Mouse (Mus musculus) hindbrain, embryonic 14.5 days (tissue): ENCODE data around the gene Mgat5b. TPM values are rescaled to one million over a fixed set of nuclear protein-coding genes. Genes with fewer than 3 reads are reported as not detected.
A peak's percentile ranks its signal among the peaks of the same experiment; 100 is the strongest.

ENCODE experiments used
- ATAC-seq: fragments of 200-750 bp; cut with Nextera tagmentation; 2 replicates; pipeline ENCODE4 v1.8.0; 2017; ENCODE audit warnings: moderate number of reproducible peaks, mild to moderate bottlenecking, moderate TSS enrichment, moderate library complexity; ENCODE audit not compliant: low FRiP score
- DNase-seq: peaks from one replicate; pipeline ENCODE4 v3.0.0-alpha.2; 2015; ENCODE audit warnings: low spot score
- H3K27ac ChIP-seq: fragments of 300-500 bp; sonication (generic); 2 replicates; pipeline ENCODE4 v1.5.1; 2014; ENCODE audit warnings: mild to moderate bottlenecking, moderate library complexity
- H3K27me3 ChIP-seq: fragments of 300-500 bp; sonication (generic); 2 replicates; pipeline ENCODE4 v1.6.1; 2014; ENCODE audit warnings: mild to moderate bottlenecking, low read length, mixed read lengths; ENCODE audit not compliant: control insufficient read depth, insufficient read depth
- H3K36me3 ChIP-seq: fragments of 300-500 bp; sonication (generic); replicated peaks from 2 replicates; pipeline ENCODE4 v1.6.1; 2014; ENCODE audit not compliant: control insufficient read depth, insufficient read depth
- H3K4me1 ChIP-seq: fragments of 300-500 bp; sonication (generic); replicated peaks from 2 replicates; pipeline ENCODE4 v1.6.1; 2014; ENCODE audit warnings: antibody characterized with exemption, low read length, mixed read lengths; ENCODE audit not compliant: control insufficient read depth, insufficient read depth
- H3K4me2 ChIP-seq: fragments of 300-500 bp; sonication (generic); replicated peaks from 2 replicates; pipeline ENCODE4 v1.6.1; 2014; ENCODE audit warnings: mild to moderate bottlenecking, moderate library complexity
- H3K4me3 ChIP-seq: fragments of 300-500 bp; sonication (generic); replicated peaks from 2 replicates; pipeline ENCODE4 v1.5.1; 2014; ENCODE audit warnings: mild to moderate bottlenecking, low read length
- H3K9ac ChIP-seq: fragments of 300-500 bp; sonication (generic); 2 replicates; pipeline ENCODE4 v1.6.1; 2014
- H3K9me3 ChIP-seq: fragments of 300-500 bp; sonication (generic); 2 replicates; pipeline ENCODE4 v1.6.1; 2016; ENCODE audit warnings: low read length; ENCODE audit not compliant: control insufficient read depth
- WGBS: fragments of 180-500 bp; shearing (Covaris S2); extraction: QIAGEN DNeasy Blood & Tissue Kit; methylation state at CpG from one replicate; pipeline ENCODE4 v1.1.7; 2014; 5-methylcytosine and 5-hydroxymethylcytosine counted together
- polyA plus RNA-seq: library from polyadenylated mRNA; unstranded; fragments of >200 nt; fragmentation: Nextera tagmentation; extraction: Ambion mirVana; gene quantifications from 2 replicates; pipeline ENCODE4 v1.2.1, GENCODE M21; 2014

Mgat5b gene
- polyA plus RNA-seq, 1 experiment from 2014 or later = 24.5 TPM

DNA sequence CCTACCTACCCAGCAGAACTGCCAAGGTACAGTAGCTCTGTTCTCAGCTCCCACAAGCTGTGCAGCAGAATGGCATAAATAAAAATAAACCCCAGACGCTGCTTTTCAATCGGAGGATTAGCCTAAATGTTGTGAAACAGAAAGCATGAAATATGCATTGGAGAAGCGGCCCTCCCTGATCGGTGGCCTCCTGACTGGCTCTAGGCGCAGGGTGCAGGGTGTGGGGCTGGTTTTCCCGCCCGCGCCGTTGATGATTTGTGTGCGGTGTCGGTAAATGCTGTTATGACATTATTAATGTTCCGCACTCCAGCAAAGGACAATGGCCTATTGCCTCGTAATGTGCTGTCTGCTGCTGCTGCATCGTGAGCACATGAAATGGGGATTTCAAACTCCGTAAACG is 5.1 kb upstream of the Mgat5b start:
- Histone ChIP-seq H3K27ac (peak overlapping the region; percentile 23), H3K9ac (no peak overlapping the region), H3K27me3 (0 out of 2 replicates have a peak, but pooled peaks cover 5% of the 10 kb centered on the region), H3K4me1 (peaks cover 9% of the 10 kb centered on the region), H3K4me2 (no peak overlapping the region; the same call in 1 of the 2 replicates), H3K9me3 (no peaks in the 10 kb centered on the region), H3K36me3 (no peaks in the 10 kb centered on the region), H3K4me3 (no peak overlapping the region)
- 38% methylated on average over 16 of the region's 16 CpGs for WGBS
- DNase-seq (no peak), ATAC-seq (no peak)

DNA sequence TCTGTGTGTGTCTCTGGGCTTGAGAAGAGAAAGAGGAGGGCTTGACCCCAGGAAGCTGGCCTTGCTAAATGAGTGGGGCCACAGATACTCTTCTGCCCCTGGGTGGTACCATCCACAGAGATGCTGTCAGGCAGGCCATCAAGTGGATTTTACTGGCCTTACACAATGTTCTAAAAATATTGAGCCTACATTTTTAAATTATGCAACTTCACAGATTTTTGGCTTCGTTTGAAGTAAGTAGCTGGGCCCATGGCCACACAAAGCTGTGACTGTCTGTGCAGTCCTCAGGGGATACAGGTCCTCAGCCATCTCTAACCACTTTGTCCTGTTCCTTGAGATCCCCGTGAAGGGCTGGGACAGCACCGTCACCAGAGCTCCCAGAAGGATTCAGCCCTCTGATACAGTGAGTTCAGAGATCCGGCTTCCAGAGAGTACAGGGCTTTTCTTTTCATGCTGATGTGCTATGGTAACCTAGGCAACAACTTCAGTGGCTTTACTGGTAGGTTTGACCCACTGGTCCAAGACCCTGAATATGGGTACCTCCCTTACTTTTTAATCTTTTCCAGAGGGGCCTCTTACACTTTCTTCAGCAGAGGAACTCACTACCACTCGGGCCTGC is 4.3 kb upstream of the Mgat5b start:
- Histone ChIP-seq H3K4me2 (no peak overlapping the region), H3K9me3 (no peaks in the 10 kb centered on the region), H3K4me3 (no peak overlapping the region), H3K9ac (no peak overlapping the region), H3K4me1 (peaks cover 9% of the 10 kb centered on the region), H3K36me3 (no peaks in the 10 kb centered on the region), H3K27me3 (0 out of 2 replicates have a peak, but pooled peaks cover 5% of the 10 kb centered on the region), H3K27ac (no peak overlapping the region)
- ATAC-seq = no peak
- no peak for DNase-seq
- 55% methylated on average over 5 of the region's 5 CpGs for WGBS

DNA sequence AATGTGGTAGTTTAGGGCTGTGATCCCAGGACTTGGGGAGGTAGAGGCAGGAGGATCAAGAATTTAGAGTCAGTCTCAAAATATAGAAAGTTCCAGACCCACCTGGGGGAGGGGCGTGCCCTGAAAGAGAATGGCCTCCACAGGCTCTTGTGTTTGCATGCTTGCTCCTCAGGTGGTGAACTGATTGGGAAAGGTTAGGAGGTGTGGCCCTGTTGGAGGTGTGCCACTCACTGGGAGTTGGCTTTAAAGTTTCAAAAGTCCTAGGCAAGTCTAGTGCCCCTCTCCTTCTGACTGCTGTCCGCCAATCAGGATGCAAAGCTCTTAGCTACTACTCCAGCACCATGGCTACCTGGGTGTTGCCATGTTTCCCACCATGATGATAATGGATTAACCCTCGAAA is 3.4 kb upstream of the Mgat5b start:
- ATAC-seq = no peak
- no peak overlapping the region for H3K4me2 ChIP-seq
- H3K36me3 ChIP-seq = no peaks in the 10 kb centered on the region
- H3K27ac ChIP-seq = no peak overlapping the region
- 94% methylated on average over 3 of the region's 3 CpGs for WGBS
- DNase-seq = no peak
- H3K9me3 ChIP-seq = no peaks in the 10 kb centered on the region
- 0 out of 2 replicates have a peak, but pooled peaks cover 5% of the 10 kb centered on the region for H3K27me3 ChIP-seq
- no peak overlapping the region for H3K9ac ChIP-seq
- H3K4me3 ChIP-seq = no peak overlapping the region
- H3K4me1 ChIP-seq = peaks cover 10% of the 10 kb centered on the region

DNA sequence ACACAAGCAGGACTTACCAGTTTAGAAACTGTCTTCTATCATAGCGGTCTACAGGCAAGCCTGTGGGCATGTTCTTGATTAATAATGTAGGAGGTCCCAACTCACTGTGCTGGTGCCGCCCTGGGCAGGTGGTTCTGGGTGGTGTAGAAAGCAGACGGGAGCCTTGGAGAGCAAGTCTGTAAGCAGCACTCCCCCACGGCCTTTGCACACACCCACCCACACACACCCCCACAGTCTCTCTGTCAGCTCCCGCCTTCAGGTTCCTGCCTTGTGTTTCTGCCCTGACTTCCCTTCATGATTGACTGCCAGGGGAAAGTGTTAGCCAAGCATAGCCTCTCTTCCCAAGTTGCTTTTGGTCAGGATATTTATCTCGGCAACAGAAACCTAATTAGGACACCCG is 1.3 kb upstream of the Mgat5b start:
- Histone ChIP-seq H3K4me1 (peaks cover 32% of the 10 kb centered on the region), H3K9ac (no peak overlapping the region), H3K27me3 (0 out of 2 replicates have a peak, but pooled peaks cover 5% of the 10 kb centered on the region), H3K4me3 (no peak overlapping the region), H3K4me2 (no peak overlapping the region), H3K9me3 (no peaks in the 10 kb centered on the region), H3K27ac (0 out of 2 replicates have a peak overlapping the region, but pooled peaks have one; percentile 26), H3K36me3 (no peaks in the 10 kb centered on the region)
- no peak for DNase-seq
- no peak for ATAC-seq
- WGBS = 45% methylated on average over 7 of the region's 7 CpGs

DNA sequence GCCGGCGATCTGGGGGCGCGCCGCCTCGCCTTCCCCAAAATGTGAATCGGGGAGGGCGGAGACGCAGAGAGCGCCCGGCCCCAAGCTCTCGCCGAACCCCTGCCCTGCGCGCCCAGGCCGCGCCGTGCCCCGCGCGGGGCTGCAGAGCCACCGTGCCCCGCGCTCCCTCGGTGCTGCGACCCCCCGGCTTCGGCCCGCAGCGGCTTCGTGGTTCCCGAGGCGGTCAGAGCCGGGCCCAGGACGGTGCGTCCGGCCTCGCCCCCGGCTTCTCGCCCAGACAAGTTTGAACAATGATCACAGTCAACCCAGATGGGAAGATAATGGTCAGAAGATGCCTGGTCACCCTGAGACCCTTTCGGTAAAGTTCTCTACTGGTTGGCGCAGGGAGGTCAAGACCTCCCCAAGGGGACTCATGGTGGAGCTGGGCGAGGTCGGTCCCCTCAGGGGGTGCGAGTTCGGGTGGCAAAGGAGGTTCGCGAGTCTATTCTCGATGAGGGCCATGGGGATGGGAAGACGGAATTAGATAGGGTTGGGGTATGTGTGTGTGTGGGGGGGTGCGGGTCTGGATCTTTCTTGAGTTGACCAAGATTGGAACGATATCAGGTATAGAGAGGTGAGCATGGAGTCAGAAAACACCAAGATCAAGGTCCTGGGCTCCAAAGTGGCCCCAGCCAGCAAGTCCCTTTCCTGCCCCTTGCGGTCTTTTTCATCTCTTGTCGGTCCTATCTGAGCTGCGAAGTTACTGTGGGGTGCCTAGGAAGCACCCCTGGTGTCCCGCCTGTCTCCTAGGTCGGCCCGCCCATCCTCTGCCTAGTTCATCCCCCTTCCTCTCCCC is 740 bp downstream of the Mgat5b start:
- H3K4me3 ChIP-seq = peak overlapping the region; percentile 94
- WGBS = 2% methylated on average over 44 of the region's 58 CpGs
- peak; percentile 12; the same call in 1 of the 2 replicates for ATAC-seq
- H3K4me2 ChIP-seq = peak overlapping the region; percentile 91
- H3K36me3 ChIP-seq = peaks cover 12% of the 10 kb centered on the region
- 0 out of 2 replicates have a peak, but pooled peaks cover 5% of the 10 kb centered on the region for H3K27me3 ChIP-seq
- H3K4me1 ChIP-seq = peaks cover 33% of the 10 kb centered on the region
- peak overlapping the region; percentile 99 for H3K9ac ChIP-seq
- DNase-seq = no peak
- H3K9me3 ChIP-seq = no peaks in the 10 kb centered on the region
- peak overlapping the region; percentile 90 for H3K27ac ChIP-seq

DNA sequence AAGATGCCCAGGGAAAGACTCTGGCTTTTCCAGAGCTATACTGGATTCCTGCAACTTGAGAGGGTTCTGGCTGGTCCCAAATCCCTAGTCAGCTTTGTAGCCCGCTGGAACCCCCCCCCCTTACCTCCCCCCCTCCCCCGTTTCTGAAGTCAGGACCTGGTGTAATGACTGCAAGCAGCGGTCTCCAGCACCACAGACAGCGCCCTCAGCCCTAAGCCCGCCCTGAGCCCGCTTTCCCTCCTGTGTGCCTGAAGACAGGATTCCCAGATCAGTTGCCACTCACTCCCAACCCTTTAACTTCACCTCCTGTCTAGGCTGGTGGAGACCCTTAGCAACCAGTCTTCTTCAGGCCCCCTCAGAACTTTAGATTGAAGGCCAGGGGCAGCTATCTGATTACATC is 2.1 kb downstream of the Mgat5b start:
- H3K27me3 ChIP-seq = 0 out of 2 replicates have a peak, but pooled peaks cover 5% of the 10 kb centered on the region
- 14% methylated on average over 6 of the region's 6 CpGs for WGBS
- DNase-seq = no peak
- peaks cover 26% of the 10 kb centered on the region for H3K36me3 ChIP-seq
- no peaks in the 10 kb centered on the region for H3K9me3 ChIP-seq
- 0 out of 2 replicates have a peak overlapping the region, but pooled peaks have one; percentile 35 for H3K27ac ChIP-seq
- ATAC-seq = no peak
- H3K9ac ChIP-seq = peak overlapping the region; percentile 99
- H3K4me3 ChIP-seq = peak overlapping the region; percentile 94
- H3K4me1 ChIP-seq = peaks cover 33% of the 10 kb centered on the region
- H3K4me2 ChIP-seq = peak overlapping the region; percentile 91

DNA sequence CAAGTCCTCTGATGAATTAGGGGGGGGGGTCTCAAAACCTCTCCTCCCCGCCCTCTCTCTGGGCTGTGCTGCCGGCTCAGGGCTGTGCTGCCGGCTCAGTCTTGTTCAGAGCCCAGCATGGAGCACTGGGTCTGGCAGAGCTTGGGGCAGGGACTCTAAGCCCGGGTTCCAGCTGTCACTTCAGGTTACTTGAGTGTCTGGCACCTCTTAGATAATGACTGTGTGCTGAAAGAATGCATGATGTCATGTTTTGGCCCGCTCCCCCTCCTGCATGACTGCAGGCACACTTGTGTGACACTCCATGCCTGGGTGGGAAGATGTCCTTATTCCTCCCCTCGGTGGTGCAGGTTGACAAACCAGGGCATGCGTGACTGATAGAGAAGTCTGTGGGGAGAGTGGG is 3.4 kb downstream of the Mgat5b start:
- Histone ChIP-seq H3K36me3 (peaks cover 39% of the 10 kb centered on the region), H3K4me1 (peaks cover 33% of the 10 kb centered on the region), H3K27ac (0 out of 2 replicates have a peak overlapping the region, but pooled peaks have one; percentile 14), H3K4me3 (peak overlapping the region; percentile 94), H3K9ac (peak overlapping the region; percentile 99), H3K27me3 (no peaks in the 10 kb centered on the region), H3K9me3 (no peaks in the 10 kb centered on the region), H3K4me2 (peak overlapping the region; percentile 91)
- peak; percentile 22; the same call in 1 of the 2 replicates for ATAC-seq
- no peak for DNase-seq
- WGBS = 23% methylated on average over 7 of the region's 7 CpGs

DNA sequence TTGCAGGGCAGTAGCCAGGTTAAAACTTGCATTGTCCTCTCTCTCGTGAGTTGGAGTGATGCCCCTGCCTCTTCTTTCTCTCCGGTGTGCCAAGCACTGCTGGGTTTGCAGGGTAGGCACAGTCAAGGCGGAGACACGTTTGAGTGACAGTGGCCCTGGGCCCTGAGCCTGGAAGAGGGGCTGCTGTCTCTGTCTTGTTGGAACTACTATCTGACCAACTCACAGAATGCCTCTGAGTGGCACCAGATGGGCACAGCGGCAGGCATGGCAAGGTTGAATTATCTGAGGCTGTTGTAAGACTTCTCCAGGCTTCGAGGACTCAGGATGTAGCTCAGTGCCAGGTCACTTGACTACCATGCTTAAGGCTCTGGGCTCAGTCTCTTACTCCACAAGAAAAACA is 9.4 kb downstream of the Mgat5b start:
- Histone ChIP-seq H3K27me3 (no peaks in the 10 kb centered on the region), H3K36me3 (peaks cover 77% of the 10 kb centered on the region)

DNA sequence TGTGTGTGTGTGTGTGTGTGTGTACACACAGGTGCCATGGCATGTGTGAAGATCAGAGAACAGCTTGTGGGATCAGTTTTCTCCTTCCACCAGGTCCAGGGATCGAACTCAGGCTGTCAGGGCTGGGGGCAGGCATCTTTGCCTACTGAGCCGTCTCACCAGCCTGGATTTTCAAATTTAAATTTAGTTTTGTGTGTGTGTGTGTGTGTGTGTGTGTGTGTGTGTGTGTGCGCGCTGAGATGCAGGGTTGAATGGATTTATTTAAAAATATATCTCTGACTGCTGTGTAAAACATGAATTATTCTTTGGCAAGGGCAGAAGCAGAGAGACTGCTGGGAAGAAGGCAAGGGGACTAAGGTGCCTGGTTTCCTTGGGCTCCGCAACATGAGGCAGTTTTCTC is 16.2 kb downstream of the Mgat5b start:
- Histone ChIP-seq H3K36me3 (peaks cover 64% of the 10 kb centered on the region), H3K4me2 (no peak overlapping the region), H3K4me1 (peaks cover 35% of the 10 kb centered on the region), H3K9ac (no peak overlapping the region), H3K27ac (peak overlapping the region; percentile 49), H3K4me3 (no peak overlapping the region), H3K9me3 (no peaks in the 10 kb centered on the region), H3K27me3 (no peaks in the 10 kb centered on the region)
- DNase-seq (no peak), ATAC-seq (no peak)
- WGBS = 79% methylated on average over 5 of the region's 5 CpGs

More for the DNA sequence above, 9.4 kb downstream of the Mgat5b start:
- 88% methylated on average over 6 of the region's 6 CpGs for WGBS
- no peak overlapping the region for H3K9ac ChIP-seq
- no peak overlapping the region; the same call in 1 of the 2 replicates for H3K27ac ChIP-seq
- DNase-seq (no peak), ATAC-seq (no peak)
- H3K4me3 ChIP-seq = no peak overlapping the region
- H3K9me3 ChIP-seq = no peaks in the 10 kb centered on the region
- no peak overlapping the region for H3K4me2 ChIP-seq
- H3K4me1 ChIP-seq = 0 out of 2 replicates have a peak, but pooled peaks cover 4% of the 10 kb centered on the region
